Mouse (Mus musculus): ENCODE data around the gene 4930412O13Rik. TPM values are rescaled to one million over a fixed set of nuclear protein-coding genes. Genes with fewer than 3 reads are reported as not detected.

The 4930412O13Rik gene
- polyA plus RNA-seq, 1 experiment from 2014 or later: 3.9 TPM

DNA sequence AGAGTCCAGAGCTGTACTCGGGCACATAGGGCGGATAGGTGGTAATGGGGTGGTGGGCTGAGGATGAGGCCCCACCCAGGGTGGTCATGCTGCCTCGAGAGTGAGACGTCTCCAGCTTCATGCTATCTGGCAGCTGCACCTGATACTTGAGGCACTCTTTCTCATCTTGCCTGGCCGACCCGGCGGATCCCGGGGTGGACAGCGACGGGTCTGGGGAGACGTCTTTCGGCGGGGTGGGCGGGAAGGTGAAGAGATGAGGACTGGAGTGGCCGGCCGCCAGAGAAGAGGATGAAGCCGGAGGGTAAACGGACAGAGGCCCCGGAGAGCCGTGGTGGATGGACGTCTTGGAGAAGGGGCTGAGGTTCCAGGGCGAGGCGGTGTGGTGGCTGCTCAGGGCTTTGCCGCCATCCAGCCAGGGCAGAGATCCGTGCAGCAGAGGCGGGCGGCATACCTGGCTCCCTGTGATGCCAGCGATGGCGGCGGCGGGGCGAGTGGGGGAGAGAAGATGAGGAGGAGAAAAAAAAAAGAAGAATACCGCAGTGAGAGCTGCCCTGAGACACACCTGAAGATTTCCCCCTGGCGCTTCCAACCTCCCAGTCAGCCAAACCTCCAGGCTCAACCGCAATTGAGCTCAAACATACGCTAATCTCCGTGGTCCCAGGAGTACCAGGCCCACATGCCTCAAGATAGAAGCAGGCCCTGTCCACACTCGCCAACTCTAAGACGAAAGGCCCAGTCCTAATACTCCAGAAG is 6.4 kb upstream of the 4930412O13Rik start:
- ATAC-seq: no peak
- peak overlapping the region; percentile 86 for H3K27ac ChIP-seq
- peak overlapping the region; percentile 80 for H3K9ac ChIP-seq (replicated peaks)
- H3K4me2 ChIP-seq (replicated peaks): peak overlapping the region; percentile 68
- peaks cover 99% of the 10 kb centered on the region for H3K27me3 ChIP-seq
- no peaks in the 10 kb centered on the region; the same call in 1 of the 2 replicates for H3K36me3 ChIP-seq
- no peaks in the 10 kb centered on the region for H3K9me3 ChIP-seq
- WGBS: 2% methylated on average over 39 of the region's 39 CpGs
- H3K4me3 ChIP-seq (replicated peaks): peak overlapping the region; percentile 48
- peaks cover 36% of the 10 kb centered on the region for H3K4me1 ChIP-seq (replicated peaks)

DNA sequence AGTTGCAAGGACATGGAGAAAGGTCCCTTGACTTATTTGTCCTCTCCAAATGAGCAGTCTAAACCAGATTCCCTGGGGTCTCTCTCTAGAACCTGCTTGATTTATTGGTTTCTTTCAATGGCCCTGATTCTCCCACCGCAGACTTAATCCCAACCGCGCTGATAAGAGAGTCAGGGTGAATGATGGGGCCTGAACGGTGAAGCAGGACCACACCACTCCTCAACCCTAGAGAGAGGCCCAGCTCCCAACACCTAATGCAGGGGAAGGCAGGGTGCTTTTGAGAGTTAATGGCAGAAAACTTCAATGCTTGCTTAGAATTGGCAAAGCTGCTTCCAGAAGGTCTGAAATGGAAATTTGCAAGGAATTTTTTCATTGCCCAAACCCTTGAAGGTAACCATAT is 5.8 kb upstream of the 4930412O13Rik start:
- H3K27ac ChIP-seq: peak overlapping the region; percentile 86

DNA sequence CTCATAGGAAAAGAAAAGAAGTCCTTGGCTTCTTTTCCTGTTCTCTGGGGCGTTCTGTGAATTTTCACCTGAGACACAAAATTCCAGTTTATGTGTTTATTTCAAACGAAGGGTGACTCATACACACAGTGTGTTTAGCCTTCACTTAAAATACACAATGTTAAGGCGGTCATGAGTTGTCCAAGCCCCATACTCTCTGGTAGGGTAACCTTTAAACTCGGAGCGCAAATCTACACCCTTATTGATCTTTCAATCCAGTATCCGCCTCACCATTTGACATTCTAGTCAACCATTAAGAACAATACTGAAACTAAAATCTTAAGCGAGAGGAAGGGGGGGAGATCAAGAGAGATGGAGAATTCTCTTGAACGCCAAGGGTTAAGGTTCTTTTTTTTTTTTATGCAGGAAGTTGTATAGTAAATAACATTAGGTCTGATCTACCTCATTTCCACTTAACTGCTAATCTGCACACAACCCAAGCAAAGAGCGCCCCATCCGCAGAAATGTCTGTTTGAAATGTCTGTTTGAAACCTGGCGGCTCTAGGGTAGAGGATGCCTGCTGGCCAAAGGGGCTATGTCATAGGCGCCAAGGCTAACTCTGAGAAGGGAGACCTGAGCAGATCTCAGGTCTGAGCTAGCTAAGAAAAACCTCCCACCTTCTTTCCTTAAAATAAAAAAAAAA is 5.2 kb upstream of the 4930412O13Rik start:
- Histone ChIP-seq H3K9ac (replicated peaks) (peak overlapping the region; percentile 80), H3K4me3 (replicated peaks) (peak overlapping the region; percentile 48), H3K4me1 (replicated peaks) (peaks cover 38% of the 10 kb centered on the region), H3K27ac (peak overlapping the region; percentile 86), H3K9me3 (no peaks in the 10 kb centered on the region), H3K27me3 (peaks cover 99% of the 10 kb centered on the region), H3K4me2 (replicated peaks) (peak overlapping the region; percentile 68), H3K36me3 (no peaks in the 10 kb centered on the region; the same call in 1 of the 2 replicates)
- no peak for ATAC-seq
- 6% methylated on average over 12 of the region's 12 CpGs for WGBS

More for the DNA sequence above, 5.8 kb upstream of the 4930412O13Rik start:
- no peaks in the 10 kb centered on the region for H3K9me3 ChIP-seq
- peak overlapping the region; percentile 48 for H3K4me3 ChIP-seq (replicated peaks)
- H3K27me3 ChIP-seq: peaks cover 99% of the 10 kb centered on the region
- ATAC-seq: no peak
- 5% methylated on average over 4 of the region's 4 CpGs for WGBS
- H3K4me2 ChIP-seq (replicated peaks): peak overlapping the region; percentile 68
- peaks cover 40% of the 10 kb centered on the region for H3K4me1 ChIP-seq (replicated peaks)
- H3K9ac ChIP-seq (replicated peaks): peak overlapping the region; percentile 80
- H3K36me3 ChIP-seq: no peaks in the 10 kb centered on the region; the same call in 1 of the 2 replicates

DNA sequence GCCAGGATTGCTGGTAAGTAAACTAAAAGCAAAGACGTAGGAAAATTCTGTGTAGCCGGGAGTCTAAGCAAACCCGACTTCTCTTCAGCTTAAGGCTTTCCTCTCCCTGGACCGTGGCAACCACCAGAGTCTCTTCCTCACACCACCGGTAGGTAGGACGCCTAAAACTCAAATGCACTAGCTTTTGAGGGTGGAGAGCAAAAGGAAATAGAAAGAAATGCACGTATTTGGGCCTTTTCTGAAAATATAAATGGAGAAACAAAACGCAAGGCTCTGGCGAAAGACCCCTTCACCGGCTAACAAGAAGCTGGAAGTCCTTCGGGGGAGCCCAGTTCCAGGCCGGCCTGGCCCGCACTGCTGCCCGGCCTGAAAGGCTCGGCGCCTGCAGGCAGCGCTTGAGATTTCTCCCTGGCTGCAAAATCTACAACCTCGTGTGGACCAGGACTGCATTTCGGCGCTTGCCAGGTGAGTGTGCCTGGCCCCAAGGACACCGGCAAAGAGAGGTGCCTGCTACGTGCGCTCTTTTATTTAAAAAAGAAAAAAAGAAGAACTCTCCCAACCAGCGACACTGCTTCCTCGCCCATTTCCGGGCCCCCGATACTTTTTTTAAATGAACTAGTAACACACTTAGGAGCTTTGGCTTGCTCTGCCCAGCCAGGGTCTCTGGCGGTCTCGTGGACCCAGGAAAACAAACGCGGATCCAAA is 4.3 kb upstream of the 4930412O13Rik start:
- H3K4me3 ChIP-seq (replicated peaks): peak overlapping the region; percentile 48
- H3K9ac ChIP-seq (replicated peaks): peak overlapping the region; percentile 80
- H3K36me3 ChIP-seq: no peaks in the 10 kb centered on the region; the same call in 1 of the 2 replicates
- peak overlapping the region; percentile 86 for H3K27ac ChIP-seq
- peaks cover 99% of the 10 kb centered on the region for H3K27me3 ChIP-seq
- WGBS: 1% methylated on average over 31 of the region's 31 CpGs
- peak overlapping the region; percentile 68 for H3K4me2 ChIP-seq (replicated peaks)
- H3K9me3 ChIP-seq: no peaks in the 10 kb centered on the region
- H3K4me1 ChIP-seq (replicated peaks): peaks cover 43% of the 10 kb centered on the region
- no peak for ATAC-seq

DNA sequence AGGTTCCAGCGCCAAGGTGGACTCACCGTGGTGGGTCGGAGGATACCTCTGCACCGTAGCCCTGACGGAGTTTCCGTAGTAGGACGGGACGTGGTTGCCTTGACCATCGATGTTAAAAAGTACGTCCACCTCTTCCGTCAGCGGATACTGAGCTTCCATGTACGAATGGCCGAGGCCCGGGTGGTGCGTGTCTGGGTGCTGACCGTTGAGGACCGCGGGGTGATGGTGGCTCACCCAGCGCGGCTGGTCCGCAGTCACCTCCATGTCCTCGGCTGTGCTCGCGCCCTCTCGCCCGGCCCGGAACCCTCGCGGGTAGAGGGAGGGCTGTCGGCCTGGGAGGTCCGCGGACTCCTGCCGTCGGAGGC is 3.7 kb upstream of the 4930412O13Rik start:
- Histone ChIP-seq H3K4me1 (replicated peaks) (peaks cover 44% of the 10 kb centered on the region), H3K27me3 (peaks cover 99% of the 10 kb centered on the region), H3K36me3 (no peaks in the 10 kb centered on the region; the same call in 1 of the 2 replicates), H3K9me3 (no peaks in the 10 kb centered on the region), H3K4me3 (replicated peaks) (peak overlapping the region; percentile 48), H3K27ac (peak overlapping the region; percentile 86), H3K9ac (replicated peaks) (peak overlapping the region; percentile 80), H3K4me2 (replicated peaks) (peak overlapping the region; percentile 68)
- no peak for ATAC-seq
- under 1% methylated on average over 35 of the region's 35 CpGs for WGBS

DNA sequence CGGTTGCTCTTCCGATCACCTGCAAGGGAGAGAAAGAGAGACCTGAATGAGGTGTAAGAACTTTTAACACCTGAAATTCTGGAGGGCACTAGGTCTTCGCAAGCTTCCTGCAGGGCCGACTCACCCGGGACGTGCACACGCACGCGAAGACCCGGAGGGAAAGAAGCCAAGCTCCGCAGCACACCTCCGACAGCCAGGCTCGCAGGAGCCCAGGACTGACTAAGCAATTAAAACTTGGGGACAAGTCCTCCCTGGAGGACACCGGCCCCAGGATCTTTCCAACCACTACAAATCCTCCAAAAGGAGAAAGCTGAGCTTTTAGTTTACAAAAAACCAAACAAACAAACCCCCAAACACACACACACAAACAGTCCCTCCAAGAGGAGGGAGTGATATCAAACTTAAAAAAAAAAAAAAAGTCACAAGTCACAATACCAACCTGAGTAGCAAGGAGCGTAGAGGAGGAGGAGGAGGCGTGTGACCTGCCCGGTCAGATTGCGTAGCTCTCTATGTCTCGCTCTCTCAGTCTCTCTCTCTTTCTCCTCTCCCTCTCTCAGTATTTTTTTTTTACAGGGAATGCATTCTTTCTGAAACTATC is 3.0 kb upstream of the 4930412O13Rik start:
- under 1% methylated on average over 18 of the region's 19 CpGs for WGBS
- peak overlapping the region; percentile 80 for H3K9ac ChIP-seq (replicated peaks)
- no peaks in the 10 kb centered on the region; the same call in 1 of the 2 replicates for H3K36me3 ChIP-seq
- peak overlapping the region; percentile 86 for H3K27ac ChIP-seq
- ATAC-seq: no peak
- peak overlapping the region; percentile 68 for H3K4me2 ChIP-seq (replicated peaks)
- peak overlapping the region; percentile 48 for H3K4me3 ChIP-seq (replicated peaks)
- peaks cover 42% of the 10 kb centered on the region for H3K4me1 ChIP-seq (replicated peaks)
- H3K27me3 ChIP-seq: peaks cover 95% of the 10 kb centered on the region
- no peaks in the 10 kb centered on the region for H3K9me3 ChIP-seq

DNA sequence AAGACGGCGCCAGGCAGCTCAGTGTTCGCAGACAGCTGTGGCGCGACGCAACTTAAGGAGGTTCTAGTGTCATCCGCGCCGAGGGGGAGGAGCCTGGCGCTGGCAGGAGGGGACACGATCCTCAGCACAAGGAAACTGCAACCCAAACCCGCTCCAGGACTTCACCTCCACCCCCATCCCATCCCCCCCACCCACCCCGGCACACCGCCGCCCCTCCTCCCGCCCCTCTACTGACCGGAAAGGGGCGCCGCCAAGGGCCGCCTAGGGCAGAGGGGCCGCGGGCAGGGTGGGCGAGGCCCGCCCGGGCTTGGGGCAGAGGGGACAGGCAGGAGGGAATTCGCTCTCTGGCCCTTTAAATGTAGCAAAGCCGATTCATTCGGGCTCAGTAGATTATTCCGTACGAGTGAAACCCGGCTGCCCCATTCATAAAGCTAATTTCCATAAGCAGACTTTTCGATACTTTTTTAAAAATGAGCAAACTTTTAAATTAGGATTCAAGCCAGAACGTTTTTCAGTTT is 2.4 kb upstream of the 4930412O13Rik start:
- peaks cover 95% of the 10 kb centered on the region for H3K27me3 ChIP-seq
- no peaks in the 10 kb centered on the region; the same call in 1 of the 2 replicates for H3K36me3 ChIP-seq
- peak overlapping the region; percentile 68 for H3K4me2 ChIP-seq (replicated peaks)
- peak overlapping the region; percentile 48 for H3K4me3 ChIP-seq (replicated peaks)
- H3K9me3 ChIP-seq: no peaks in the 10 kb centered on the region
- peak overlapping the region; percentile 86 for H3K27ac ChIP-seq
- H3K9ac ChIP-seq (replicated peaks): peak overlapping the region; percentile 80
- peak; percentile 38 for ATAC-seq
- H3K4me1 ChIP-seq (replicated peaks): peaks cover 42% of the 10 kb centered on the region
- under 1% methylated on average over 33 of the region's 33 CpGs for WGBS

DNA sequence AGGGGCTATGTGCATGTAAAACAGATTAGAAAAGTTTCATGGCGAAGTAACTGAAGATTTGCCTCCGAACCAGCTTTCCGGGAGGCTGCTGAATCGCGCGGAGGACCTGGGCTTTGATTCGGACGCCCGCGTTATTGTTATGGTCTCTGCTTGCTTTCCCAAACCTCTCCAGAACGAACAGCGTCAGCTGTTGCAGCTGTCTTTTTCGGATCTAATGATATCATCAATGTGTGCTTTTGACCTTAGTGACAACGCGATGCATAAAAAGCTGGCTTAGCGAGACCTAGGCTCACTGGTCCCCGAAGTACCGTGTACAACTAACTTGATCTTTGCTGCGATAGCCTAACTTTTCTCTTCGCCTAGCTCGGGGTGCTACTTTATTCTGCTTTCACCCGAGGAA is 2.0 kb upstream of the 4930412O13Rik start:
- 0 out of 2 replicates have a peak, but pooled peaks have one; percentile 0 for ATAC-seq
- under 1% methylated on average over 22 of the region's 22 CpGs for WGBS
- peak overlapping the region; percentile 36 for H3K27ac ChIP-seq
- H3K9ac ChIP-seq (replicated peaks): peak overlapping the region; percentile 7; the same call in 1 of the 2 replicates
- no peaks in the 10 kb centered on the region for H3K9me3 ChIP-seq
- H3K4me2 ChIP-seq (replicated peaks): peak overlapping the region; percentile 68
- H3K4me1 ChIP-seq (replicated peaks): peaks cover 42% of the 10 kb centered on the region
- H3K27me3 ChIP-seq: peaks cover 95% of the 10 kb centered on the region
- H3K36me3 ChIP-seq: no peaks in the 10 kb centered on the region; the same call in 1 of the 2 replicates
- peak overlapping the region; percentile 48 for H3K4me3 ChIP-seq (replicated peaks)

DNA sequence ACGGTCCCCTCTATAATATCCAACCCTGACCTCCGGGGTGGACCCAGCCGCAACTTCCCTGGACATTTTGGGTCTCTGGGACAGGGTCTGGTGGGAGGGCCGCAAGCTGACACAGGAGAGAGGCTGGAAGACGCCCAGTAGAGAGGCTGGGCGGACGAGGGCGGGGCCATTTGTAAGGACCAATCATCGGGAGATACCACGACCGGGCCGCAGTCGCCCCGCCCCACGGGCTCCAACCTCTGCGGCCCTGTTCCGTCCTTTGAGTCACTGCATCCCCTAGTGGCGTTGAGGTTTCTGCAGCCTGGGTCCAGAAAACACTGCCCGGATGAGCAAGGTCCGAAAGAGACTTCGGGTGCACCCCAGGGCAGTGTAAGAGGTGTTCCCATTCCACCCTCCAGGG is 1.6 kb upstream of the 4930412O13Rik start:
- ATAC-seq: peak; percentile 93
- H3K9ac ChIP-seq (replicated peaks): peak overlapping the region; percentile 7; the same call in 1 of the 2 replicates
- peak overlapping the region; percentile 48 for H3K4me3 ChIP-seq (replicated peaks)
- H3K36me3 ChIP-seq: no peaks in the 10 kb centered on the region; the same call in 1 of the 2 replicates
- peak overlapping the region; percentile 88 for H3K27ac ChIP-seq
- peak overlapping the region; percentile 68 for H3K4me2 ChIP-seq (replicated peaks)
- H3K9me3 ChIP-seq: no peaks in the 10 kb centered on the region
- peaks cover 41% of the 10 kb centered on the region for H3K4me1 ChIP-seq (replicated peaks)
- H3K27me3 ChIP-seq: peaks cover 95% of the 10 kb centered on the region
- under 1% methylated on average over 21 of the region's 21 CpGs for WGBS

DNA sequence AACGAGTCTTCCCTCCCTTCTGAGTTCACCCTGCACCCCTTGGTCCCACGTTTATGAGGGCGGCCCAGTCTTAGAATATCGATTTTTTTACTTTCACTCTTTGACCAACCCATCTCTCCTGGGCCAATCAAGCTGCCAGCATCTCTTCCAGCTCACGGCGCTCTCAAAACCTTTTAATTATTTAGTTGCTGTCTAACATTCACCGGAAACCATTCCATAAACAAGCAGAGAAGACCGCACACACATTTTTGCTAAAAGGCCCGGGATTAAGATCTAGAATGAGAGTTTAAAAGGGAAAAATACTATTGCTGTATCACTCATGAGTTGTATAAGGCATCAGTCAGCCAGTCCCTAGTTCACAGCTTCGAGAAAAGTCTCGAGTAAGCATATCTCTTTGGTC is 781 bp upstream of the 4930412O13Rik start:
- H3K4me3 ChIP-seq (replicated peaks): peak overlapping the region; percentile 48
- H3K36me3 ChIP-seq: no peaks in the 10 kb centered on the region
- peaks cover 37% of the 10 kb centered on the region for H3K4me1 ChIP-seq (replicated peaks)
- H3K4me2 ChIP-seq (replicated peaks): peak overlapping the region; percentile 68
- peak overlapping the region; percentile 71 for H3K9ac ChIP-seq (replicated peaks)
- H3K27me3 ChIP-seq: peaks cover 95% of the 10 kb centered on the region
- H3K9me3 ChIP-seq: no peaks in the 10 kb centered on the region
- H3K27ac ChIP-seq: peak overlapping the region; percentile 88
- ATAC-seq: no peak
- 4% methylated on average over 11 of the region's 11 CpGs for WGBS

DNA sequence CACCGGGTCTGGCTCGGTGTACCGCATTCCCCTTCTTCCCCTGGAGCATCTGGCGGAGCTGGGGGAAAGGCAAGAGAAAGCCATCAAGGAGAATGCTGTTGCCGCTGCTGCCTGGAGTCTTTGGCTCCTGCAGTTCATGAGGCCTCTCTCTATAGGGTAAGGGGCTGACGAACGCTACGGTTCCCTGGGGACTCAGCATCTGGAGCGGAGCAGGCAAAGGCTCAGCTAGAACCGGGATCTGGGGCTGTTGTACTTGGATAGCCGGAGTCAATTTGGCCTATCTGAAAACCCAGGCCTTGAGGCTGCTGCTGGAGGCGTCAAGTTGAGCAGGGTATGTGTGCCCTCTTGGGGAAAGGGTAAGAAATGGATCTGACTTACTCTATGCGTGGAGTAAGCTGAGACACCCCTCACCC is 565 bp downstream of the 4930412O13Rik start:
- Histone ChIP-seq H3K27ac (peak overlapping the region; percentile 88), H3K4me1 (replicated peaks) (peaks cover 37% of the 10 kb centered on the region), H3K27me3 (peaks cover 95% of the 10 kb centered on the region), H3K4me3 (replicated peaks) (peak overlapping the region; percentile 48), H3K9ac (replicated peaks) (peak overlapping the region; percentile 71), H3K9me3 (no peaks in the 10 kb centered on the region), H3K4me2 (replicated peaks) (peak overlapping the region; percentile 68), H3K36me3 (no peaks in the 10 kb centered on the region)
- under 1% methylated on average over 13 of the region's 13 CpGs for WGBS
- ATAC-seq: peak; percentile 15; the same call in 1 of the 2 replicates

All from midbrain, embryonic 13.5 days (tissue).